Mouse (Mus musculus) Patski (cell line): ENCODE data around the gene Ear1. TPM values are rescaled to one million over a fixed set of nuclear protein-coding genes. Genes with fewer than 3 reads are reported as not detected.
"Not testable (repeated sequence)": the region's sequence is repeated elsewhere in the genome, so short reads cannot be mapped to it uniquely, and the experiment has no call there.

ENCODE experiments used
- ATAC-seq: fragments of 100-300 bp; one replicate; pipeline ENCODE4 v1.8.0; 2021
- CTCF ChIA-PET: fragments of 350-600 bp; sonication (Branson Sonifier 250); formaldehyde crosslinking; loops from one replicate; lab custom pipeline; 2022; ENCODE audit warnings: inconsistent platforms; lab: Charles Lee
- POLR2A ChIA-PET: fragments of 350-600 bp; sonication (Branson Sonifier 250); formaldehyde crosslinking; loops from one replicate; lab custom pipeline; 2022; ENCODE audit warnings: antibody characterized with exemption, inconsistent platforms; lab: Charles Lee
- DNase-seq: peaks from one replicate; pipeline ENCODE4 v3.0.0-alpha.2; 2011; ENCODE audit warnings: low read depth, low spot score
- H3K27me3 ChIP-seq: fragments of 371-371 bp; one replicate; pipeline ENCODE4 v1.5.1; 2021
- CTCF ChIP-seq: fragments of 100-300 bp; IDR thresholded peaks from one replicate; pipeline ENCODE4 v1.5.1; 2021
- in situ Hi-C: fragments of 300-500 bp; cut with MboI; formaldehyde crosslinking; loops from 3 replicates; pipeline ENCODE4 v1.11.1; 2018; ENCODE audit warnings: low pct_unique_long_range_greater_than_20kb, mixed read lengths
- polyA plus RNA-seq: library from polyadenylated mRNA; unstranded; gene quantifications from one replicate; pipeline ENCODE4 v1.2.3, GENCODE M21; 2021

Ear1 gene
- not detected for polyA plus RNA-seq

DNA sequence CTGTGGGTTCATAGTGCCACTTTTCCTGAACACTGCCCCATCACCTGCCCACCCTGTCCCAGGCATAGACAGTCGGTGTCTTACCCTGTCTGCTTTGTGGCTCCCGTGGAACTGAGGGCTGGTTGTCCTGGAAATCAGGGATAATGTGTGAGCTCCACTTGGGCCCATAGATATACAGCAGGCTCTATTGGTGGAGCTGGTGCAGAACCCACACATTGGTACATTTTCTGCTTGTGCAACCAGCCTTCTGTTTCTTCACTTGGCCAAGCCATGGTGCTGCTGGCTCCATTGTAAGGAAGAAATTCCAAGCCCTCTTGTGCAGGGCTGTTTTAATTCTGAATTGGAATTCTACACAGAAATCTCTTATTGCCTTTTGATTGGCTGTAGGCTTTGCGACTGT, at the start of gene Ear1:
TSS of gene Ear1 (minus strand) at position 101 of the 400 bp plus-strand sequence.
- CTCF ChIA-PET, in situ Hi-C loops, POLR2A ChIA-PET, DNase-seq, ATAC-seq, H3K27me3 ChIP-seq: not testable (repeated sequence)

- in situ Hi-C loops, POLR2A ChIA-PET, ATAC-seq, H3K27me3 ChIP-seq, DNase-seq, CTCF ChIA-PET: not testable (repeated sequence)
- peak; percentile 50 for TF ChIP-seq CTCF
Measured at GRCm38 (mm10) chr14:43924688-43925403, 49.5 kb upstream of the Ear1 start, which contains the start of gene Gm8113. Gene Gm8113 (plus strand): TSS chr14:43925390.

DNA sequence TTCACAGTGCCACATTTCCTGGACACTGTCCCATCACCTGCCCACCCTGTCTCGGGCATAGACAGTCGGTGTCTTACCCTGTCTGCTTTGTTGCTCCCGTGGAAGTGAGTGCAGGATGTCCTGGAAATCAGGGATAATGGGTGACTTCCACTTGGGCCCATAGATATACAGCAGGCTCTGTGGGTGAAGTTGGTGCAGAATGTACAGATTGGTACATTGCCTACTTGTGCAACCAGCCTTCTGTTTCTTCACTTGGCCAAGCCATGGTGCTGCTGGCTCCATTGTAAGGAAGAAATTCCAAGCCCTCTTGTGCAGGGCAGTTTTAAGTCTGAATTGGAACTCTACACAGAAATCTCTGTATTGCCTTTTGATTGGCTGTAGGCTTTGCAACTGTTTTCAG, 48.1 kb upstream of the Ear1 start, which contains the start of gene Ear10:
TSS of gene Ear10 (minus strand) at position 101 of the 400 bp plus-strand sequence.
- H3K27me3 ChIP-seq, CTCF ChIA-PET, DNase-seq, ATAC-seq, in situ Hi-C loops, POLR2A ChIA-PET: not testable (repeated sequence)

DNA sequence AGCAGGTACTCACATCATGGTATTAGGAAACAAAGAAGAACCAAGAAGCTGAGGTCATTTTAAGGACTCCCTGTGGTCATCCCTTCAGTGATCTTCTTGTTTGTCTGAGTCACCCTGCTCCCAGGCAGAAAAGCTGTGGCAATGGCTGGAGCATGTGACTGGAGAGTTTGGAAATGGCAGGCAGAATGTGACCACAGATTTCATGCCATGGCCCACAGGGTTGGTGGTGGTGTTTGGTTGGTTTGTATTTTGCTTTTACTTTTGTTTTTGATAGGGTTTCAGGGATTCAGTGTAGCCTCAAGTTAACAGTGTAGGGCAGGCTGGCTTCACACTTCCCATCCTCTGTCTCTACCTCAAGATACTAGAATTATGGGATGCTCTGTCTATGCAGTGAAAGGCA, 42.9 kb upstream of the Ear1 start:
- CTCF ChIA-PET, DNase-seq, POLR2A ChIA-PET, in situ Hi-C loops, H3K27me3 ChIP-seq: not testable (repeated sequence)
- ATAC-seq, result peak; percentile 35

DNA sequence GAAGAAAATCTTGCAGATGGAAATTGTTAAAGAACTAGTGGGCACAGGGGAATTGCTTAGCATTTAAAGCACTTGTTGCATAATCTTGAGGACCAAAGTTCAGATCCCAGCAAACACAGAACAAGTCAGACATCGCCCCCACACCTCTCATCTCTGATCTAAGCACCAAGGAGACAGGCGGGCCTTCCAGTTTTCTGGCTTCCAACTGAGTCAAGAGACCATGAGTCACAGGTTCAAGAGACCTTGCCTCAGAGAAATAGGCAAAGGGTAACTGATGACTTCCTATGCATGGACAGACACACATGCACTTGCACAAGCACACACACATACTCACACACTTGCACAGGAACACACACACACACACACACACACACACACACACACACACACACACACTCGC, 23.3 kb upstream of the Ear1 start:
- ATAC-seq, CTCF ChIA-PET, H3K27me3 ChIP-seq, in situ Hi-C loops, DNase-seq, POLR2A ChIA-PET: not testable (repeated sequence)

GRCm38 (mm10) chr14:43895357-43895756, 20.0 kb upstream of the Ear1 start:
- H3K27me3 ChIP-seq, in situ Hi-C loops, CTCF ChIA-PET, ATAC-seq, POLR2A ChIA-PET, DNase-seq: not testable (repeated sequence)

DNA sequence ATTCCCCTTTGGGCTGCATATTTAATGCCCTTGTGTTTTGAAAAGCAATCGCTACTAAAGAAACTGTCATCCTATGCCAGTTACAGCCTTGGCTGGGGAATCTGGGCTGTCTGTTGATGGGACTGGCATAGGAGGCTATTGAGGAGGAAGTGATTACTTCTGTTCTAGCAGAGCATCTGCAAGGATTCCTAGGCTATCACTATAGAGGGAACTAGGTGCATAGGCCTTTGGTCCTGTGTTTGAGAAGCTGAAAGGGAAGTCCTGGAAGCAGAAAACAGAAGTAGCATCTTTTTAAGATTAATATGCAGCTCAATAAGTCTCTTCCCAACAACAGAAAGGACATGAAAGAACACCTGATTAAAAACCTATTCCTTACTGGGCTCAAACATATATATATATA, 16.0 kb upstream of the Ear1 start:
- CTCF ChIA-PET, in situ Hi-C loops: not testable (repeated sequence)

DNA sequence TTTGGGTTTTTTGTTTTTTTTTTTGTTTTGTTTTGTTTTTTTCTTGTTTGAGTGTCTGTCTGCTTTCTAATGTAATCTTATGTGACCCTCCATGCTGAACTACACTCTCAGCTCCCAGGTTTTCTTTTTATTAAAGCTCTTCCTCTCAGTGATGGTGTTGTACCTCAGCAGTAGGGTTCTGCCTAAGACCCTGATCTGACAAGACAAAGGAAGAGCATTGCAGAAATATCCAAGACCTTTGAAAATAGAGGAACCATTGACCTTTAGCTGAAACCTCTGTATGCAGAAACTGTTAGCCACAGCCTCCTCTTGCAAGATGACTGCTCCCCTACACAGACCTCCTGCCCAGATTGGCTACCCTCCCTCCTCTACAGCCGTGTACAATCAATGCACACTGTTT, 10.9 kb upstream of the Ear1 start:
- in situ Hi-C loops, DNase-seq, ATAC-seq, POLR2A ChIA-PET, H3K27me3 ChIP-seq, CTCF ChIA-PET: not testable (repeated sequence)

More for the DNA sequence above, 16.0 kb upstream of the Ear1 start:
- H3K27me3 ChIP-seq, DNase-seq, POLR2A ChIA-PET, ATAC-seq: not testable (repeated sequence)

GRCm38 (mm10) chr14:43879966-43880545, 4.7 kb upstream of the Ear1 start:
- ATAC-seq, CTCF ChIA-PET, in situ Hi-C loops, DNase-seq, POLR2A ChIA-PET, H3K27me3 ChIP-seq: not testable (repeated sequence)

- in situ Hi-C loops, CTCF ChIA-PET, DNase-seq, ATAC-seq, H3K27me3 ChIP-seq, POLR2A ChIA-PET: not testable (repeated sequence)
Measured at GRCm38 (mm10) chr14:43877789-43878188, 2.5 kb upstream of the Ear1 start.

DNA sequence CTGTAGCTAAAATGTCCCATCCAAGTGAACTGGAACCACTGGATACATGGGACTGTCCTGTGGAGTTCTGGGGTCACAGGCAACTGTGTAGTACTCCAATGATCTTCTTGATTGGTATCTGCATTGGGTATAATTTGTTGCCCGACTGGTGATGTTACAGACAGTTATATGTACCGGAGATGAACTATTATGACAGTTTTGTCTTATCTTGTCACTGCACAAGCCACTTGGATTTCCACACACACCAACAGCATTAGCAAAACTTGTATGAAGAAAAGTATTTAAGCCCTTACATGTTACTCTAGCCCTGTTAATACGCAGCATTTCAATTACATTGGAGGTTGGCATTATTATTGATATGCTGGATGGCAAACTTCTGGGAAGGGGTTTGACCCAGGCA, 455 bp downstream of the Ear1 start:
- ATAC-seq, CTCF ChIA-PET, in situ Hi-C loops, POLR2A ChIA-PET, H3K27me3 ChIP-seq, DNase-seq: not testable (repeated sequence)
